Mouse (Mus musculus): ENCODE measurements around the gene Phf21b. TPM values are rescaled to one million over a fixed set of nuclear protein-coding genes. Genes with fewer than 3 reads are reported as not detected.

The Phf21b gene
- polyA plus RNA-seq, 1 experiment from 2014 or later, result 0.16 TPM

DNA sequence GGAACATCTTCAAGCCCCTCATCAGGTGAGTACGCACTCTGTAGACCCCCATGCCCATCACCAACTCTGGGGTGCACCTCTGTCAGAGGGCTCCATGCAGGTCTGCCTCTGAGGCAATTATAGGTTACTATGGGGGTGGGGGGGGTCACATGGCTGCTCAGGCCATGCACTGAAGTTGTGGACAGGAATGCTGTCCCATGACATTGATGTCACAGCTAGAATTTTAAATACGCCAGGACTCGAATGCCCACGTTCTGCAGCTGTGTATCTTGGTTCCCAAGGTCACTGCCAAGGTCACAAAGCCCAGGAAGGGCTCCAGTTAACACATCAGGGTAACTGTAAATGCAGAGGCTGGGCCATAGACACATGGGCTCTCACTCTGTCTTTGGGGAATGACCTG, 110.0 kb downstream of the Phf21b start:
- no peaks in the 10 kb centered on the region for H3K9me3 ChIP-seq (ENCODE audit: control insufficient read depth, low read length)
- no peak overlapping the region for H3K27ac ChIP-seq (replicated peaks)
- H3K36me3 ChIP-seq (ENCODE audit: control insufficient read depth, insufficient read depth, low read length), result no peaks in the 10 kb centered on the region
- DNase-seq (ENCODE audit: low spot score) (no peak), ATAC-seq (ENCODE audit: low FRiP score, low TSS enrichment) (no peak)
- H3K4me1 ChIP-seq (replicated peaks; ENCODE audit: control insufficient read depth, insufficient read depth), result no peaks in the 10 kb centered on the region
- no peak overlapping the region for H3K4me3 ChIP-seq (ENCODE audit: low read depth, low read length)
- no peak overlapping the region for H3K4me2 ChIP-seq (replicated peaks; ENCODE audit: low read depth)
- no peaks in the 10 kb centered on the region for H3K27me3 ChIP-seq (ENCODE audit: control insufficient read depth, insufficient read depth, low read length)
- no peak overlapping the region for H3K9ac ChIP-seq (ENCODE audit: low read length)
- 90% methylated on average over 4 of the region's 4 CpGs for WGBS
- TF ChIP-seq CTCF (IDR thresholded peaks at IDR 0.05; ENCODE audit: low read depth), result no peak
- TF ChIP-seq EP300 (optimal IDR thresholded peaks at IDR 0.05), result no peak

DNA sequence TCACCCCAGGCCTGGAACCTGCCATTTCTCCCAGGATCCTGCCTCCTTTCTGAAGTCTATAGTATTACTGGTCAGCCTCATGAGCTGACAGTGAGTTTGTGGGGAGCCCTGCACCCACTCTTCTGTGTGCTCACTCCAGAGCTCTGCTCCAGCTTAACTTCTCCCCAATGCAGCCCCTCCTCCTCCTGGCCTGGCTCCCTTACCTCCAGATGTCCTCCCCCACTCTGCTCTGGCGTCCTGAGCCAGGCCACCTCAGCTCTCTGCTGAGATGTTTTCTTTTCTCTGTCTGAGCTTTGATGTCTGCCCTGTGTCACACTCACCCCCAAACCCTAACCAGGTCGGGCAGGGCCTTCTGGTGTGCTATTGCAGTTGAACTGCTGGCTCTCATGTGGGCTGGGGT, 111.5 kb downstream of the Phf21b start:
- H3K9me3 ChIP-seq (ENCODE audit: control insufficient read depth, low read length), result no peaks in the 10 kb centered on the region
- ATAC-seq (ENCODE audit: low FRiP score, low TSS enrichment), result peak; percentile 20; the same call in 1 of the 2 replicates
- no peak for DNase-seq (ENCODE audit: low spot score)
- H3K27me3 ChIP-seq (ENCODE audit: control insufficient read depth, insufficient read depth, low read length), result no peaks in the 10 kb centered on the region
- no peaks in the 10 kb centered on the region for H3K4me1 ChIP-seq (replicated peaks; ENCODE audit: control insufficient read depth, insufficient read depth)
- no peak for TF ChIP-seq EP300 (optimal IDR thresholded peaks at IDR 0.05)
- no peak for TF ChIP-seq CTCF (IDR thresholded peaks at IDR 0.05; ENCODE audit: low read depth)
- H3K36me3 ChIP-seq (ENCODE audit: control insufficient read depth, insufficient read depth, low read length), result no peaks in the 10 kb centered on the region
- H3K4me3 ChIP-seq (ENCODE audit: low read depth, low read length), result no peak overlapping the region
- no peak overlapping the region for H3K4me2 ChIP-seq (replicated peaks; ENCODE audit: low read depth)
- no peak overlapping the region for H3K9ac ChIP-seq (ENCODE audit: low read length)
- WGBS, result 16% methylated on average over 2 of the region's 2 CpGs
- no peak overlapping the region for H3K27ac ChIP-seq (replicated peaks)

DNA sequence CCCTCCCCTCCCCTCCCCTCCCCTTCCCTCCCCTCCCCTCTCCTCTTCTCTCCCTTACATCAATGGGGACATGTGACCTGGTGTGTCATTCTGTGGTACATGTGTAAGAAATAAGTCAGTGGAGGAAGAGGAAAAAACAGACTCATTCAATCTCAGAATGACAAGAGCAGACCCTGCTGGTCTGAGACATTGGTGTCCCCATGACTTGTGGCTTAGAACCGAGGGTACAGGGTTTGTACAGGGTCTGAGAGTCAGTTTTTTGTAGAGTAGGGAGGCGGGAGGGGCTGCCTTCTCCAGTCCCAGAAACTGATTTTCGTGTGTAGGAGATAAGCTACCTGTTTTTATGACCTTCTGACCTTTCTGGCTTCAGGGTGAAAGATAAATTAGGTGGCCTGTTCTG, 112.5 kb downstream of the Phf21b start:
- Histone ChIP-seq H3K4me1 (replicated peaks; ENCODE audit: control insufficient read depth, insufficient read depth) (no peaks in the 10 kb centered on the region), H3K36me3 (ENCODE audit: control insufficient read depth, insufficient read depth, low read length) (no peaks in the 10 kb centered on the region), H3K4me2 (replicated peaks; ENCODE audit: low read depth) (no peak overlapping the region), H3K27me3 (ENCODE audit: control insufficient read depth, insufficient read depth, low read length) (no peaks in the 10 kb centered on the region), H3K27ac (replicated peaks) (no peak overlapping the region), H3K9me3 (ENCODE audit: control insufficient read depth, low read length) (no peaks in the 10 kb centered on the region), H3K9ac (ENCODE audit: low read length) (no peak overlapping the region), H3K4me3 (ENCODE audit: low read depth, low read length) (no peak overlapping the region)
- no peak for DNase-seq (ENCODE audit: low spot score)
- WGBS, result 11% methylated on average over 3 of the region's 3 CpGs
- TF ChIP-seq CTCF (IDR thresholded peaks at IDR 0.05; ENCODE audit: low read depth), result no peak
- no peak for TF ChIP-seq EP300 (optimal IDR thresholded peaks at IDR 0.05)
- ATAC-seq (ENCODE audit: low FRiP score, low TSS enrichment), result no peak

DNA sequence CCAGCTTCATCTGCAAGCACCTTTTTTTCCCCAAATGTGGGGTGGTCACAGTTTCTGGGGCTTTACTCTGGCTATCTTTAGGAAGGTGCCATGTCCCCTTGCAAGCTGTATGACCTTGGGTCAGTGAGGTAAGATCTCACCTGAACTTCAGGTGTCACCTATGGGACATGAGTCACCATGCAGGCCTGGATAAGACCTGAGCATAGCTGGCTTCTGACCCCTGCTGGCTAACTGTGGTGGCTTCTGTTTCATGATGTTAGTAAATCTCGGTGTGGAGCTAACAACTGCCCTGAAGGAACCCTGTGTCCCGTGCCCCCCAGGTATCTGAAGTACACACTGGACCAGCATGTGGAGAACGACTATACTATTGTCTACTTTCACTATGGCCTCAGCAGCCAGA, 114.3 kb downstream of the Phf21b start:
- ATAC-seq (ENCODE audit: low FRiP score, low TSS enrichment), result peak; percentile 68
- TF ChIP-seq CTCF (IDR thresholded peaks at IDR 0.05; ENCODE audit: low read depth) (peak; percentile 74), EP300 (optimal IDR thresholded peaks at IDR 0.05) (no peak)
- Histone ChIP-seq H3K4me1 (replicated peaks; ENCODE audit: control insufficient read depth, insufficient read depth) (no peaks in the 10 kb centered on the region), H3K4me2 (replicated peaks; ENCODE audit: low read depth) (no peak overlapping the region), H3K9ac (ENCODE audit: low read length) (no peak overlapping the region), H3K27ac (replicated peaks) (no peak overlapping the region), H3K36me3 (ENCODE audit: control insufficient read depth, insufficient read depth, low read length) (no peaks in the 10 kb centered on the region), H3K9me3 (ENCODE audit: control insufficient read depth, low read length) (no peaks in the 10 kb centered on the region), H3K27me3 (ENCODE audit: control insufficient read depth, insufficient read depth, low read length) (no peaks in the 10 kb centered on the region), H3K4me3 (ENCODE audit: low read depth, low read length) (no peak overlapping the region)
- WGBS, result 80% methylated on average over 3 of the region's 3 CpGs
- DNase-seq (ENCODE audit: low spot score), result peak; percentile 68

DNA sequence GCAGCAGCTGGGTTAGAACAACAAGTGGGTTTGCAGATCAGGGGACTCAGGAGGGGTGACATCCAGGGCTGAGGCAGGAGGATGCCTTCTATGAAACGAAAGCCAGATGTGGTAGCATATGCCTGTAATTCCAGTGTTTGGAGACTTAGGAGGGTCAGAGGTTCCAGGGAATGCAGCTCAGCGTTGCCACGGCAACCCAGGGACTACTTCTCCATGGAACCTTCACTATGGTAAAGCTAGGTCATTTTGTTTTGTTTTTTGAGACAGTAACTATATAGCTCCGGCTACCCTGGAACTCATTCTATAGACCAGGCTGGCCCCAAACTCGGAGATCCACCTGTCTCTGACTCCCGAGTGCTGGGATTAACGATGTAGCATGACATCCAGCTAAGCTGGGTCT, 117.6 kb downstream of the Phf21b start:
- ATAC-seq (ENCODE audit: low FRiP score, low TSS enrichment), result no peak
- no peak for DNase-seq (ENCODE audit: low spot score)
- no peak overlapping the region for H3K27ac ChIP-seq (replicated peaks)
- H3K4me1 ChIP-seq (replicated peaks; ENCODE audit: control insufficient read depth, insufficient read depth), result no peaks in the 10 kb centered on the region
- no peaks in the 10 kb centered on the region for H3K9me3 ChIP-seq (ENCODE audit: control insufficient read depth, low read length)
- WGBS, result 87% methylated on average over 7 of the region's 7 CpGs
- no peak for TF ChIP-seq EP300 (optimal IDR thresholded peaks at IDR 0.05)
- no peak for TF ChIP-seq CTCF (IDR thresholded peaks at IDR 0.05; ENCODE audit: low read depth)
- H3K36me3 ChIP-seq (ENCODE audit: control insufficient read depth, insufficient read depth, low read length), result no peaks in the 10 kb centered on the region
- no peaks in the 10 kb centered on the region for H3K27me3 ChIP-seq (ENCODE audit: control insufficient read depth, insufficient read depth, low read length)
- H3K4me3 ChIP-seq (ENCODE audit: low read depth, low read length), result no peak overlapping the region
- no peak overlapping the region for H3K4me2 ChIP-seq (replicated peaks; ENCODE audit: low read depth)
- H3K9ac ChIP-seq (ENCODE audit: low read length), result no peak overlapping the region

DNA sequence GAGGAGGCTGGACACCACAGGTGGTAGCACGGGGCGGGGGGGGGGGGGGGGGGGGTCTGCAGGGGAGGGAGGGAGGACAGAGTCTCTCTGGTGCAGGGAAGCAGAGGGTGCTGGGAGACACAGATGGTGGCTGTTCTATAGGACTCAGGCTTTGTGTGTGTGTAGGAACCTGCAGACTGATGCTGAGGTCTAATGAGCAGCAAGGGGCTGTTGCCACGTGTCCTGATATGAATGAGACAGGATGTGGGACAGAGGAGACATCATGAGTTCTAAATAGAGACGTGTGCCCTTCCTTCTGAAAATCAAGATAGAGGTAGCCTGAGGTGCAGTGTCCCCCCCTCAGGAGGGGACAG, 118.9 kb downstream of the Phf21b start:
- Histone ChIP-seq H3K9me3 (ENCODE audit: control insufficient read depth, low read length) (no peaks in the 10 kb centered on the region), H3K36me3 (ENCODE audit: control insufficient read depth, insufficient read depth, low read length) (no peaks in the 10 kb centered on the region), H3K4me1 (replicated peaks; ENCODE audit: control insufficient read depth, insufficient read depth) (no peaks in the 10 kb centered on the region), H3K9ac (ENCODE audit: low read length) (no peak overlapping the region), H3K27ac (replicated peaks) (no peak overlapping the region), H3K4me2 (replicated peaks; ENCODE audit: low read depth) (no peak overlapping the region), H3K4me3 (ENCODE audit: low read depth, low read length) (no peak overlapping the region), H3K27me3 (ENCODE audit: control insufficient read depth, insufficient read depth, low read length) (no peaks in the 10 kb centered on the region)
- TF ChIP-seq CTCF (IDR thresholded peaks at IDR 0.05; ENCODE audit: low read depth) (no peak), EP300 (optimal IDR thresholded peaks at IDR 0.05) (no peak)
- ATAC-seq (ENCODE audit: low FRiP score, low TSS enrichment) (no peak), DNase-seq (ENCODE audit: low spot score) (no peak)
- 62% methylated on average over 2 of the region's 4 CpGs for WGBS
